Mouse (Mus musculus): ENCODE data around the gene Ccdc91. TPM values are rescaled to one million over a fixed set of nuclear protein-coding genes. Genes with fewer than 3 reads are reported as not detected.

Gene Ccdc91
- polyA plus RNA-seq, 1 experiment from 2014 or later, result 21.1 TPM

GRCm38 (mm10) chr6:147587675-147588074, 112.0 kb downstream of the Ccdc91 start:
- no peaks in the 10 kb centered on the region for H3K4me1 ChIP-seq (ENCODE audit: control insufficient read depth, insufficient read depth, low read length)
- H3K9me3 ChIP-seq (ENCODE audit: control insufficient read depth, low read length), result no peaks in the 10 kb centered on the region
- H3K27ac ChIP-seq (ENCODE audit: low read depth, low read length), result no peak overlapping the region
- no peak overlapping the region for H3K9ac ChIP-seq (ENCODE audit: low read depth, low read length)
- 42% methylated on average over 3 of the region's 3 CpGs for WGBS
- no peaks in the 10 kb centered on the region for H3K27me3 ChIP-seq (ENCODE audit: control insufficient read depth, insufficient read depth, low read length)
- no peak overlapping the region for H3K4me2 ChIP-seq (replicated peaks; ENCODE audit: low read depth, low read length)
- no peak for ATAC-seq (ENCODE audit: low FRiP score, low TSS enrichment)
- H3K36me3 ChIP-seq (ENCODE audit: control insufficient read depth, insufficient read depth, low read length), result no peaks in the 10 kb centered on the region; the same call in 1 of the 2 replicates
- no peak overlapping the region for H3K4me3 ChIP-seq (ENCODE audit: low read length)

DNA sequence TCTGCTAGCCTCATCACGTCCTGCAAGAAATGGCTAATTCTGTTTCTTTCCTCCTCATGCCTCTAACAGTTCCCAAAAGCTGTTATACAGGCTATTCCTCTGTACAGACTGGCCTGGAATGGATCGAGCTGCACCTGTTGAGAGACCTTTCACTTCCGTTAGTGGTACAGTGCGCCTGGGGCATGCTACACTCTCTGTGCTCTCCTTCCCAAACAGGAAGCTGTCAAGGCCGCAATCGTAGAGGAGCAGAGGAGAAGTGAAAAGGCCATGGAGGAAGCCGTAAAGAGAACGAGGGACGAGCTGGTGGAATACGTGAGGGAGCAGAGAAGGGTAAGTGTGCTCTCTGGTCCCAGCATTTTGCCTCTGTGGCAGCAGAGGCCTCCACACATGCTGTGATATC, 131.0 kb downstream of the Ccdc91 start:
- H3K9ac ChIP-seq (ENCODE audit: low read depth, low read length), result no peak overlapping the region
- WGBS, result 58% methylated on average over 10 of the region's 10 CpGs
- no peak overlapping the region for H3K27ac ChIP-seq (ENCODE audit: low read depth, low read length)
- no peak for ATAC-seq (ENCODE audit: low FRiP score, low TSS enrichment)
- H3K4me1 ChIP-seq (ENCODE audit: control insufficient read depth, insufficient read depth, low read length), result no peaks in the 10 kb centered on the region
- no peaks in the 10 kb centered on the region for H3K27me3 ChIP-seq (ENCODE audit: control insufficient read depth, insufficient read depth, low read length)
- H3K4me3 ChIP-seq (ENCODE audit: low read length), result no peak overlapping the region
- no peaks in the 10 kb centered on the region for H3K36me3 ChIP-seq (ENCODE audit: control insufficient read depth, insufficient read depth, low read length)
- H3K4me2 ChIP-seq (replicated peaks; ENCODE audit: low read depth, low read length), result no peak overlapping the region
- no peaks in the 10 kb centered on the region for H3K9me3 ChIP-seq (ENCODE audit: control insufficient read depth, low read length)

- no peak overlapping the region for H3K4me2 ChIP-seq (replicated peaks; ENCODE audit: low read depth, low read length)
Measured at GRCm38 (mm10) chr6:147607613-147608012, 132.0 kb downstream of the Ccdc91 start.

DNA sequence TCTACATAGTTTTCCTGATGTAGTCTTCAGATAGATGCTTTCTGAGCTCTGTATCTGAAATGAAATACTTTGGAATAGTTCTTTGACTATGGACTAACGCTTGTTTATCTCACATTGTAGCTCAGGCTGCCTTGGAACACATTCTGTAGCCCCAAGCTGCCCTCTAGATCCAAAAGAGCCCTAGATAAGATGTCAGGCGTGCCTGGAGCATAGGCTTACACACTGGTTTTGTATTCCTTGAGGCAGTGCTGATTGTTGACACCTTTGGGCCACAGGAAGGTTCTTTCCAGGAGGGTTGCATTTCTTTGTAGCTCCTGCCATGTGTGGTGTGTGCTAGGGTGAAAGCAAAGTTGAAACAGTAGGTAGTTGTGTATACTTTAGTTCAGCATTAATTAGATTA, 139.7 kb downstream of the Ccdc91 start:
- H3K27me3 ChIP-seq (ENCODE audit: control insufficient read depth, insufficient read depth, low read length), result no peaks in the 10 kb centered on the region
- H3K27ac ChIP-seq (ENCODE audit: low read depth, low read length), result no peak overlapping the region
- no peak overlapping the region for H3K9ac ChIP-seq (ENCODE audit: low read depth, low read length)
- ATAC-seq (ENCODE audit: low FRiP score, low TSS enrichment), result no peak
- H3K4me2 ChIP-seq (replicated peaks; ENCODE audit: low read depth, low read length), result no peak overlapping the region
- no peaks in the 10 kb centered on the region; the same call in 1 of the 2 replicates for H3K36me3 ChIP-seq (ENCODE audit: control insufficient read depth, insufficient read depth, low read length)
- H3K9me3 ChIP-seq (ENCODE audit: control insufficient read depth, low read length), result no peaks in the 10 kb centered on the region
- WGBS, result 70% methylated on average over 2 of the region's 2 CpGs
- no peak overlapping the region for H3K4me3 ChIP-seq (ENCODE audit: low read length)
- H3K4me1 ChIP-seq (ENCODE audit: control insufficient read depth, insufficient read depth, low read length), result no peaks in the 10 kb centered on the region

More at GRCm38 (mm10) chr6:147607613-147608012, 132.0 kb downstream of the Ccdc91 start:
- ATAC-seq (ENCODE audit: low FRiP score, low TSS enrichment), result no peak
- Histone ChIP-seq H3K4me1 (ENCODE audit: control insufficient read depth, insufficient read depth, low read length) (no peaks in the 10 kb centered on the region), H3K4me3 (ENCODE audit: low read length) (no peak overlapping the region), H3K27me3 (ENCODE audit: control insufficient read depth, insufficient read depth, low read length) (no peaks in the 10 kb centered on the region), H3K9me3 (ENCODE audit: control insufficient read depth, low read length) (no peaks in the 10 kb centered on the region), H3K36me3 (ENCODE audit: control insufficient read depth, insufficient read depth, low read length) (no peaks in the 10 kb centered on the region), H3K27ac (ENCODE audit: low read depth, low read length) (no peak overlapping the region), H3K9ac (ENCODE audit: low read depth, low read length) (no peak overlapping the region)
- 70% methylated on average over 6 of the region's 6 CpGs for WGBS

GRCm38 (mm10) chr6:147623142-147623541, 147.5 kb downstream of the Ccdc91 start:
- no peaks in the 10 kb centered on the region for H3K36me3 ChIP-seq (ENCODE audit: control insufficient read depth, insufficient read depth, low read length)
- H3K27me3 ChIP-seq (ENCODE audit: control insufficient read depth, insufficient read depth, low read length), result no peaks in the 10 kb centered on the region
- H3K4me2 ChIP-seq (replicated peaks; ENCODE audit: low read depth, low read length), result no peak overlapping the region
- no peak for ATAC-seq (ENCODE audit: low FRiP score, low TSS enrichment)
- H3K27ac ChIP-seq (ENCODE audit: low read depth, low read length), result no peak overlapping the region
- 95% methylated on average over 3 of the region's 3 CpGs for WGBS
- H3K4me1 ChIP-seq (ENCODE audit: control insufficient read depth, insufficient read depth, low read length), result no peaks in the 10 kb centered on the region
- no peak overlapping the region for H3K9ac ChIP-seq (ENCODE audit: low read depth, low read length)
- no peaks in the 10 kb centered on the region for H3K9me3 ChIP-seq (ENCODE audit: control insufficient read depth, low read length)
- no peak overlapping the region for H3K4me3 ChIP-seq (ENCODE audit: low read length)

- Histone ChIP-seq H3K27ac (ENCODE audit: low read depth, low read length) (no peak overlapping the region), H3K36me3 (ENCODE audit: control insufficient read depth, insufficient read depth, low read length) (no peaks in the 10 kb centered on the region), H3K9ac (ENCODE audit: low read depth, low read length) (no peak overlapping the region), H3K4me1 (ENCODE audit: control insufficient read depth, insufficient read depth, low read length) (no peaks in the 10 kb centered on the region), H3K4me3 (ENCODE audit: low read length) (no peak overlapping the region), H3K27me3 (ENCODE audit: control insufficient read depth, insufficient read depth, low read length) (no peaks in the 10 kb centered on the region), H3K9me3 (ENCODE audit: control insufficient read depth, low read length) (no peaks in the 10 kb centered on the region), H3K4me2 (replicated peaks; ENCODE audit: low read depth, low read length) (no peak overlapping the region)
- no peak for ATAC-seq (ENCODE audit: low FRiP score, low TSS enrichment)
- 89% methylated on average over 5 of the region's 5 CpGs for WGBS
Measured at GRCm38 (mm10) chr6:147636464-147636863, 160.8 kb downstream of the Ccdc91 start.

DNA sequence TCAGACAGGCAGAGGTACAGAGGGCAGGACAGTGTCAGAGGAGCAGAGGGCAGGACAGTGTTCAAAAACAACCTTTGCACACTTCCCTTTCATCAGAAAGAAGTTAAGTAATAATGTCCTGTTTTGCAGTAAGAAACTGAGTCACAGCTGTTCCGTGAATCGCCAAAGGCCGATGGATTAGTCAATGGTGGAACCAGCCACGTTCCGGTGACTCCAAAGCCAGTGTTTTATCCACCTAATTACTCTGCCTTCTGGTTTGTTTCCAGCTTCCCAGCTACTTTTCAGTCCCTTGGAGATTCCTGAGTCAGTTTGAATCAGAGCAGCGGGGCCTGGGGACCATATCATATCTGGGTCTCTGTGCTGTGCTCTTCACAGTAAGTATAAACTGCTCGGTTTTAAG, 168.2 kb downstream of the Ccdc91 start:
- 92% methylated on average over 7 of the region's 7 CpGs for WGBS
- no peaks in the 10 kb centered on the region for H3K36me3 ChIP-seq (ENCODE audit: control insufficient read depth, insufficient read depth, low read length)
- H3K27me3 ChIP-seq (ENCODE audit: control insufficient read depth, insufficient read depth, low read length), result no peaks in the 10 kb centered on the region
- no peak for ATAC-seq (ENCODE audit: low FRiP score, low TSS enrichment)
- no peak overlapping the region for H3K9ac ChIP-seq (ENCODE audit: low read depth, low read length)
- H3K4me1 ChIP-seq (ENCODE audit: control insufficient read depth, insufficient read depth, low read length), result no peaks in the 10 kb centered on the region
- no peak overlapping the region for H3K27ac ChIP-seq (ENCODE audit: low read depth, low read length)
- H3K4me2 ChIP-seq (replicated peaks; ENCODE audit: low read depth, low read length), result no peak overlapping the region
- no peak overlapping the region for H3K4me3 ChIP-seq (ENCODE audit: low read length)
- no peaks in the 10 kb centered on the region for H3K9me3 ChIP-seq (ENCODE audit: control insufficient read depth, low read length)

DNA sequence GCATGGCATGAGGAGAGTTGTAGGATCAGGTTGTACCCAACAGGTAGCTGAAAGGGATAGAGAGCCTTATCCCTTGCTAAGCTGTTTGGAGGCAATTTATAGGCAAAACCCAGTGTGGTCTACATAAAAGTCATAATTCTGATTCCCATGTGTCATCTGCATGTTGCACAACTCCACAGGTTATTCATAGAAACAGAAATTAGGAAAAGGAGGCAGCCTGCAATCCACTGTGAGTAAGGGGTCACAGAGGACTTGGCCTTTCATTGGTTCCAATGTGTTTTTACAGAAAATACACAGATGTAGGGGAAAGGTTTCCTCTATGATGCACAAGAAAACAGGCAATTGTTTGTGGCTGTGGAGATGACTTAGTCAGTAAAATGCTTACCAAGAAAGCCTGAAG, 168.8 kb downstream of the Ccdc91 start:
- no peaks in the 10 kb centered on the region for H3K36me3 ChIP-seq (ENCODE audit: control insufficient read depth, insufficient read depth, low read length)
- no peak overlapping the region for H3K4me2 ChIP-seq (replicated peaks; ENCODE audit: low read depth, low read length)
- no peak overlapping the region for H3K27ac ChIP-seq (ENCODE audit: low read depth, low read length)
- no peak for ATAC-seq (ENCODE audit: low FRiP score, low TSS enrichment)
- no peaks in the 10 kb centered on the region for H3K9me3 ChIP-seq (ENCODE audit: control insufficient read depth, low read length)
- H3K27me3 ChIP-seq (ENCODE audit: control insufficient read depth, insufficient read depth, low read length), result no peaks in the 10 kb centered on the region
- no peak overlapping the region for H3K4me3 ChIP-seq (ENCODE audit: low read length)
- no peak overlapping the region for H3K9ac ChIP-seq (ENCODE audit: low read depth, low read length)
- no peaks in the 10 kb centered on the region for H3K4me1 ChIP-seq (ENCODE audit: control insufficient read depth, insufficient read depth, low read length)

GRCm38 (mm10) chr6:147646401-147646968, 170.9 kb downstream of the Ccdc91 start:
- H3K9ac ChIP-seq (ENCODE audit: low read depth, low read length), result no peak overlapping the region
- WGBS, result 53% methylated on average over 11 of the region's 11 CpGs
- no peaks in the 10 kb centered on the region for H3K27me3 ChIP-seq (ENCODE audit: control insufficient read depth, insufficient read depth, low read length)
- H3K4me2 ChIP-seq (replicated peaks; ENCODE audit: low read depth, low read length), result no peak overlapping the region
- H3K4me1 ChIP-seq (ENCODE audit: control insufficient read depth, insufficient read depth, low read length), result no peaks in the 10 kb centered on the region
- ATAC-seq (ENCODE audit: low FRiP score, low TSS enrichment), result peak; percentile 66; the same call in 1 of the 2 replicates
- no peaks in the 10 kb centered on the region for H3K9me3 ChIP-seq (ENCODE audit: control insufficient read depth, low read length)
- no peak overlapping the region for H3K27ac ChIP-seq (ENCODE audit: low read depth, low read length)
- H3K36me3 ChIP-seq (ENCODE audit: control insufficient read depth, insufficient read depth, low read length), result no peaks in the 10 kb centered on the region
- no peak overlapping the region for H3K4me3 ChIP-seq (ENCODE audit: low read length)

Measured in kidney, embryonic 14.5 days (tissue).